8 mouse cellular contexts compared by ENCODE assay signal in the genomic region with DNA sequence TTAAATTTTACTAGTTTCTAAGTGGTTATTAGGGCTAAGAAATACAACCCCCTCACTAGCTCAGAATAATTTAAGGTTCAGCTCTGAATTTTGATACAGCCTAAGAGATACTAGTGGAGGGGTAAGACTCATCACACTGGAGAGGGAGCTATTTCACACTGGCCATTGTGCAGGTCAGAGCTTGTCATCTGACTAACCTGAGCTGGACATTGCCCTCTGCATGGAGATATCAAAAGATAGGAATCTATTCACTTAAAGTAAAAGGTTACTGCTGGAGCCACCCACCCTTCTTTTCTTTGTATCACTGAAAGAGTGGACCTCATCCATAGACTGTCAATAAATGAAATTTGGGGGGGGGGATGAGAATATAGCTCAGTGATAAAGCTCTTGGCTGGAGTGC. TPM values are rescaled to one million over a fixed set of nuclear protein-coding genes. Genes with fewer than 3 reads are reported as not detected.
DNase-seq lines count a peak whose midpoint lies in the region; ATAC-seq lines count a peak whose summit lies in the region.
"Had no signal": no experiment of that assay in that cellular context is flagged by ENCODE, and none has a peak within 500 bp of the region (broad histone marks: within the 10 kb centered on the region; RNA-seq: fewer than 3 reads in every experiment).

No protein-coding gene starts in this region.

- H3K9me3 ChIP-seq in neural tube, embryonic 11.5 days (ENCODE audit: control insufficient read depth, low read length) = no peaks in the 10 kb centered on the region
- no peaks in the 10 kb centered on the region for H3K9me3 ChIP-seq in forebrain, embryonic 14.5 days (replicated peaks; ENCODE audit: control insufficient read depth, low read length)
- H3K9me3 ChIP-seq in liver, embryonic 11.5 days (ENCODE audit: control insufficient read depth, low read length) = no peaks in the 10 kb centered on the region
- H3K9me3 ChIP-seq in stomach, embryonic 16.5 days (replicated peaks; ENCODE audit: control insufficient read depth, low read length) = no peaks in the 10 kb centered on the region

- H3K27ac ChIP-seq in neural tube, embryonic 11.5 days (ENCODE audit: low read depth, low read length) = no peak overlapping the region
- H3K27ac ChIP-seq in forebrain, embryonic 14.5 days (ENCODE audit: low read depth, low read length) = no peak overlapping the region
- H3K27ac ChIP-seq in liver, embryonic 11.5 days (ENCODE audit: low read depth, low read length) = no peak overlapping the region
- H3K27ac ChIP-seq in stomach, embryonic 16.5 days (ENCODE audit: low read length) = no peak overlapping the region

- no peaks in the 10 kb centered on the region for H3K4me1 ChIP-seq in neural tube, embryonic 11.5 days (ENCODE audit: control insufficient read depth, insufficient read depth, low read length)
- H3K4me1 ChIP-seq in forebrain, embryonic 14.5 days (ENCODE audit: control insufficient read depth, insufficient read depth, low read length) = 0 out of 2 replicates have a peak, but pooled peaks cover 3% of the 10 kb centered on the region
- 0 out of 2 replicates have a peak, but pooled peaks cover 3% of the 10 kb centered on the region for H3K4me1 ChIP-seq in liver, embryonic 11.5 days (replicated peaks; ENCODE audit: control insufficient read depth, insufficient read depth, low read length)
- H3K4me1 ChIP-seq in stomach, embryonic 16.5 days (ENCODE audit: control insufficient read depth, insufficient read depth, low read length) = peaks cover 9% of the 10 kb centered on the region

- peak overlapping the region; percentile 76; the same call in 1 of the 2 replicates for H3K4me2 ChIP-seq in neural tube, embryonic 11.5 days (ENCODE audit: low read depth)
- peak overlapping the region; percentile 63; the same call in 1 of the 2 replicates for H3K4me2 ChIP-seq in forebrain, embryonic 14.5 days (ENCODE audit: low read length)
- peak overlapping the region; percentile 74 for H3K4me2 ChIP-seq in liver, embryonic 11.5 days
- peak overlapping the region; percentile 59 for H3K4me2 ChIP-seq in stomach, embryonic 16.5 days (ENCODE audit: low read depth, low read length)

- H3K4me3 ChIP-seq in neural tube, embryonic 11.5 days (ENCODE audit: low read depth, low read length) = no peak overlapping the region
- no peak overlapping the region for H3K4me3 ChIP-seq in forebrain, embryonic 14.5 days (ENCODE audit: low read depth, low read length)
- H3K4me3 ChIP-seq in liver, embryonic 11.5 days (ENCODE audit: low read depth, low read length) = peak overlapping the region; percentile 69
- peak overlapping the region; percentile 76; the same call in 1 of the 2 replicates for H3K4me3 ChIP-seq in stomach, embryonic 16.5 days (replicated peaks; ENCODE audit: low read length)

- H3K9ac ChIP-seq in neural tube, embryonic 11.5 days (ENCODE audit: low read length) = no peak overlapping the region
- peak overlapping the region; percentile 75; the same call in 1 of the 2 replicates for H3K9ac ChIP-seq in forebrain, embryonic 14.5 days (ENCODE audit: low read length)
- H3K9ac ChIP-seq in liver, embryonic 11.5 days (ENCODE audit: low read depth, low read length) = peak overlapping the region; percentile 66; the same call in 1 of the 2 replicates
- peak overlapping the region; percentile 72; the same call in 1 of the 2 replicates for H3K9ac ChIP-seq in stomach, embryonic 16.5 days (ENCODE audit: low read length)

- H3K36me3 ChIP-seq in neural tube, embryonic 11.5 days (ENCODE audit: control insufficient read depth, insufficient read depth, low read length) = no peaks in the 10 kb centered on the region
- H3K36me3 ChIP-seq in forebrain, embryonic 14.5 days (ENCODE audit: control insufficient read depth, insufficient read depth, low read length) = no peaks in the 10 kb centered on the region
- no peaks in the 10 kb centered on the region for H3K36me3 ChIP-seq in liver, embryonic 11.5 days (ENCODE audit: control insufficient read depth, insufficient read depth, low read length)
- no peaks in the 10 kb centered on the region for H3K36me3 ChIP-seq in stomach, embryonic 16.5 days (ENCODE audit: control insufficient read depth, insufficient read depth, low read length)

- H3K27me3 ChIP-seq in neural tube, embryonic 11.5 days (ENCODE audit: control insufficient read depth, insufficient read depth, low read length) = no peaks in the 10 kb centered on the region
- H3K27me3 ChIP-seq in forebrain, embryonic 14.5 days (replicated peaks; ENCODE audit: control insufficient read depth, insufficient read depth, low read length) = no peaks in the 10 kb centered on the region
- no peaks in the 10 kb centered on the region for H3K27me3 ChIP-seq in liver, embryonic 11.5 days (replicated peaks; ENCODE audit: control insufficient read depth, insufficient read depth, low read length)
- no peaks in the 10 kb centered on the region for H3K27me3 ChIP-seq in stomach, embryonic 16.5 days (ENCODE audit: control insufficient read depth, insufficient read depth, low read length)

- 0 out of 2 replicates have a peak, but pooled peaks have one; percentile 5 for ATAC-seq in neural tube, embryonic 11.5 days (ENCODE audit: insufficient read depth, low FRiP score, low TSS enrichment)
- peak; percentile 18 for ATAC-seq in forebrain, embryonic 14.5 days
- ATAC-seq in liver, embryonic 11.5 days (replicated peaks; ENCODE audit: low FRiP score) = 0 out of 2 replicates have a peak, but pooled peaks have one; percentile 5
- ATAC-seq in stomach, embryonic 16.5 days (ENCODE audit: insufficient read depth, low FRiP score) = 0 out of 2 replicates have a peak, but pooled peaks have one; percentile 8

- no peak for DNase-seq in neural tube, embryonic 11.5 days (ENCODE audit: low spot score)
- DNase-seq in neural tube, embryonic 10.5 days (ENCODE audit: extremely low spot score, low spot score) = no peak
- no peak for DNase-seq in forebrain, embryonic 14.5 days (ENCODE audit: low spot score)
- no peak for DNase-seq in liver, embryonic 11.5 days (ENCODE audit: low spot score)
- no peak for DNase-seq in cerebellum, adult 9-10 months
- no peak for DNase-seq in kidney, postnatal 4 days

RNA-seq across cellular contexts. Expression of a gene that starts 0.8 kb away (rescaled TPM):
- polyA plus RNA-seq in neural tube, embryonic 11.5 days (2014; fragmentation: Nextera tagmentation; extraction: Ambion mirVana) = 13.3 and 16.0 TPM in 2 replicates
- 11.0 and 12.6 TPM in 2 replicates for polyA plus RNA-seq in forebrain, embryonic 14.5 days (2014; fragmentation: Nextera tagmentation; extraction: Ambion mirVana)
- 3.9 and 4.9 TPM in 2 replicates for polyA plus RNA-seq in liver, embryonic 11.5 days (2014; fragmentation: Nextera tagmentation; extraction: Ambion mirVana)
- polyA plus RNA-seq in stomach, embryonic 16.5 days (2015; fragmentation: Nextera tagmentation; extraction: Ambion mirVana) = 4.7 and 5.7 TPM in 2 replicates

RNA-seq across cellular contexts. Expression of a gene that starts 42.8 kb away (rescaled TPM):
- polyA plus RNA-seq in neural tube, embryonic 11.5 days (2014; fragmentation: Nextera tagmentation; extraction: Ambion mirVana) = 135 and 142 TPM in 2 replicates
- 97.4 and 98.2 TPM in 2 replicates for polyA plus RNA-seq in forebrain, embryonic 14.5 days (2014; fragmentation: Nextera tagmentation; extraction: Ambion mirVana)
- 127 and 128 TPM in 2 replicates for polyA plus RNA-seq in liver, embryonic 11.5 days (2014; fragmentation: Nextera tagmentation; extraction: Ambion mirVana)
- polyA plus RNA-seq in stomach, embryonic 16.5 days (2015; fragmentation: Nextera tagmentation; extraction: Ambion mirVana) = 154 and 162 TPM in 2 replicates

RNA-seq across cellular contexts. Expression of a gene that starts 54.7 kb away (rescaled TPM):
- not detected in 2 replicates for polyA plus RNA-seq in neural tube, embryonic 11.5 days (2014; fragmentation: Nextera tagmentation; extraction: Ambion mirVana)
- polyA plus RNA-seq in forebrain, embryonic 14.5 days (2014; fragmentation: Nextera tagmentation; extraction: Ambion mirVana) = not detected in 2 replicates
- not detected in 2 replicates for polyA plus RNA-seq in liver, embryonic 11.5 days (2014; fragmentation: Nextera tagmentation; extraction: Ambion mirVana)
- polyA plus RNA-seq in stomach, embryonic 16.5 days (2015; fragmentation: Nextera tagmentation; extraction: Ambion mirVana) = not detected in 2 replicates
- polyA plus RNA-seq: gonadal fat pad, adult 2 months had no signal

RNA-seq across cellular contexts. Expression of a gene that starts 58.8 kb away (rescaled TPM):
- polyA plus RNA-seq in neural tube, embryonic 11.5 days (2014; fragmentation: Nextera tagmentation; extraction: Ambion mirVana) = 9.0 and 9.6 TPM in 2 replicates
- polyA plus RNA-seq in forebrain, embryonic 14.5 days (2014; fragmentation: Nextera tagmentation; extraction: Ambion mirVana) = 8.5 and 10.5 TPM in 2 replicates
- 8.0 and 8.6 TPM in 2 replicates for polyA plus RNA-seq in liver, embryonic 11.5 days (2014; fragmentation: Nextera tagmentation; extraction: Ambion mirVana)
- 11.9 and 13.3 TPM in 2 replicates for polyA plus RNA-seq in stomach, embryonic 16.5 days (2015; fragmentation: Nextera tagmentation; extraction: Ambion mirVana)

Comparison
In these comparisons a context has a peak if more than half of its experiments do, and no peak if none do; other contexts are left out.
1. H3K4me3 ChIP-seq: peak in liver, embryonic 11.5 days (single experiment) and stomach, embryonic 16.5 days (single experiment); none in neural tube, embryonic 11.5 days (single experiment) and forebrain, embryonic 14.5 days (single experiment).
2. Peak in every context shown above with its lines, with median percentiles within 50 percentile points of each other: ATAC-seq and H3K4me2 ChIP-seq.